Comparison of ENCODE assay signal across 8 mouse cellular contexts in genomic region chr8:94812645-94813098, GRCm38 (mm10). TPM values are rescaled to one million over a fixed set of nuclear protein-coding genes. Genes with fewer than 3 reads are reported as not detected.
DNase-seq lines count a peak whose midpoint lies in the region; ATAC-seq and TF ChIP-seq lines count a peak whose summit lies in the region.

No protein-coding gene starts in this region.

- H3K4me1 ChIP-seq in G1E (ENCODE audit: insufficient read depth, low read depth, low read length): no peaks in the 10 kb centered on the region
- H3K4me1 ChIP-seq in forebrain, embryonic 16.5 days (replicated peaks; ENCODE audit: control insufficient read depth, insufficient read depth, low read length): peaks cover 4% of the 10 kb centered on the region
- peaks cover 31% of the 10 kb centered on the region for H3K4me1 ChIP-seq in liver, embryonic 15.5 days (replicated peaks)
- H3K4me1 ChIP-seq in neural tube, embryonic 15.5 days: peaks cover 8% of the 10 kb centered on the region

- intact Hi-C loops in heart, postnatal 25 days (cut with DNase I): loop anchor here (1.0 to 5.0 kb wide), 3 partner anchors 108 to 285 kb away; partner anchors contain the start of genes Fam192a and Rspry1

- H3K9ac ChIP-seq in forebrain, embryonic 16.5 days (replicated peaks; ENCODE audit: low read depth, low read length): peak overlapping the region; percentile 53
- no peak overlapping the region for H3K9ac ChIP-seq in liver, embryonic 15.5 days
- H3K9ac ChIP-seq in neural tube, embryonic 15.5 days (replicated peaks): 0 out of 2 replicates have a peak overlapping the region, but pooled peaks have one; percentile 12

- no peak overlapping the region for H3K4me3 ChIP-seq in G1E (ENCODE audit: low read depth, low read length)
- peak overlapping the region; percentile 32 for H3K4me3 ChIP-seq in forebrain, embryonic 16.5 days (replicated peaks; ENCODE audit: low read length)
- no peak overlapping the region for H3K4me3 ChIP-seq in liver, embryonic 15.5 days (replicated peaks)
- peak overlapping the region; percentile 14; the same call in 1 of the 2 replicates for H3K4me3 ChIP-seq in neural tube, embryonic 15.5 days (replicated peaks)

- H3K4me2 ChIP-seq in forebrain, embryonic 16.5 days (ENCODE audit: low read length): peak overlapping the region; percentile 47
- H3K4me2 ChIP-seq in liver, embryonic 15.5 days: no peak overlapping the region
- peak overlapping the region; percentile 42 for H3K4me2 ChIP-seq in neural tube, embryonic 15.5 days

- peaks cover 4% of the 10 kb centered on the region for H3K27me3 ChIP-seq in G1E (ENCODE audit: insufficient read depth, low read length)
- no peaks in the 10 kb centered on the region for H3K27me3 ChIP-seq in forebrain, embryonic 16.5 days (replicated peaks; ENCODE audit: control insufficient read depth, insufficient read depth, low read length)
- peaks cover under 1% of the 10 kb centered on the region for H3K27me3 ChIP-seq in liver, embryonic 15.5 days
- no peaks in the 10 kb centered on the region for H3K27me3 ChIP-seq in neural tube, embryonic 15.5 days (replicated peaks)

- WGBS in forebrain, embryonic 16.5 days: 30% methylated on average over 6 of the region's 6 CpGs
- WGBS in large intestine, adult 2 months: 31% methylated on average over 6 of the region's 6 CpGs
- 32% methylated on average over 6 of the region's 6 CpGs for WGBS in liver, embryonic 15.5 days (ENCODE audit: insufficient replicate concordance)
- 22% methylated on average over 6 of the region's 6 CpGs for WGBS in neural tube, embryonic 15.5 days

- peaks cover 10% of the 10 kb centered on the region for H3K36me3 ChIP-seq in G1E (replicated peaks)
- no peaks in the 10 kb centered on the region for H3K36me3 ChIP-seq in forebrain, embryonic 16.5 days (ENCODE audit: control insufficient read depth, insufficient read depth)
- no peaks in the 10 kb centered on the region for H3K36me3 ChIP-seq in liver, embryonic 15.5 days (replicated peaks)
- H3K36me3 ChIP-seq in neural tube, embryonic 15.5 days: no peaks in the 10 kb centered on the region

- DNase-seq in G1E (ENCODE audit: low spot score): peak; percentile 57
- peak; percentile 80 for DNase-seq in cerebellum, adult 11-12 months
- peak; percentile 51 for DNase-seq in heart, postnatal 25 days (ENCODE audit: low spot score)
- peak; percentile 81 for DNase-seq in large intestine, adult 2 months (ENCODE audit: low read depth, low spot score)
- DNase-seq in testis, postnatal 14 days (ENCODE audit: low spot score): peak; percentile 66

- H3K27ac ChIP-seq in forebrain, embryonic 16.5 days (ENCODE audit: low read length): peak overlapping the region; percentile 60; the same call in 1 of the 2 replicates
- no peak overlapping the region for H3K27ac ChIP-seq in liver, embryonic 15.5 days (replicated peaks)
- H3K27ac ChIP-seq in neural tube, embryonic 15.5 days (replicated peaks): peak overlapping the region; percentile 73

- no peak for TF ChIP-seq CTCF in G1E (IDR thresholded peaks at IDR 0.05; ENCODE audit: low read depth, low read length)

- no peaks in the 10 kb centered on the region for H3K9me3 ChIP-seq in G1E (replicated peaks)
- H3K9me3 ChIP-seq in forebrain, embryonic 16.5 days (ENCODE audit: control insufficient read depth, low read length): no peaks in the 10 kb centered on the region
- H3K9me3 ChIP-seq in liver, embryonic 15.5 days (replicated peaks): no peaks in the 10 kb centered on the region
- no peaks in the 10 kb centered on the region for H3K9me3 ChIP-seq in neural tube, embryonic 15.5 days (replicated peaks)

- no peak for ATAC-seq in G1E (ENCODE audit: extremely low read depth, insufficient number of reproducible peaks, low FRiP score, poor library complexity, severe bottlenecking)
- ATAC-seq in forebrain, embryonic 16.5 days: peak; percentile 84
- ATAC-seq in liver, embryonic 15.5 days (ENCODE audit: insufficient read depth): peak; percentile 26; the same call in 1 of the 2 replicates
- ATAC-seq in neural tube, embryonic 15.5 days (ENCODE audit: low FRiP score): peak; percentile 89

RNA-seq across cellular contexts. Expression of gene Ccl17, which starts 2.4 kb away (rescaled TPM):
- total RNA-seq in G1E (2014; fragmentation: Nextera tagmentation) (not detected in 2 replicates), G1E (2017) (not detected in 2 replicates)
- polyA plus RNA-seq in G1E (2012): not detected in 2 replicates
- polyA plus RNA-seq in forebrain, embryonic 16.5 days (2015; fragmentation: Nextera tagmentation; extraction: Ambion mirVana): 0.77 TPM in 1 of 2 replicates, not detected in the other
- total RNA-seq in heart, postnatal 25 days (2021): not detected
- 2.5 and 4.9 TPM in 2 replicates for polyA plus RNA-seq in large intestine, adult 2 months (2012; rRNA removed)
- not detected in 2 replicates for polyA plus RNA-seq in liver, embryonic 15.5 days (2015; fragmentation: Nextera tagmentation; extraction: Ambion mirVana)
- polyA plus RNA-seq in neural tube, embryonic 15.5 days (2015; fragmentation: Nextera tagmentation; extraction: Ambion mirVana): 0.92 and 1.1 TPM in 2 replicates

RNA-seq across cellular contexts. Expression of gene Coq9, which starts 25.4 kb away (rescaled TPM):
- total RNA-seq in G1E (2014; fragmentation: Nextera tagmentation) (60.7 and 68.8 TPM in 2 replicates), G1E (2017) (38.2 and 49.3 TPM in 2 replicates)
- 109 and 133 TPM in 2 replicates for polyA plus RNA-seq in G1E (2012)
- polyA plus RNA-seq in forebrain, embryonic 16.5 days (2015; fragmentation: Nextera tagmentation; extraction: Ambion mirVana): 56.8 and 60.7 TPM in 2 replicates
- total RNA-seq in heart, postnatal 25 days (2021): 100 to 1,000 TPM; 542 TPM
- 100 and 148 TPM in 2 replicates for polyA plus RNA-seq in large intestine, adult 2 months (2012; rRNA removed)
- 50.8 and 55.0 TPM in 2 replicates for polyA plus RNA-seq in liver, embryonic 15.5 days (2015; fragmentation: Nextera tagmentation; extraction: Ambion mirVana)
- 61.4 and 66.6 TPM in 2 replicates for polyA plus RNA-seq in neural tube, embryonic 15.5 days (2015; fragmentation: Nextera tagmentation; extraction: Ambion mirVana)

RNA-seq across cellular contexts. Expression of gene Ciapin1, which starts 25.5 kb away (rescaled TPM):
- total RNA-seq in G1E (2014; fragmentation: Nextera tagmentation) (56.3 and 75.9 TPM in 2 replicates), G1E (2017) (54.0 and 61.0 TPM in 2 replicates)
- polyA plus RNA-seq in G1E (2012): 450 and 629 TPM in 2 replicates
- polyA plus RNA-seq in forebrain, embryonic 16.5 days (2015; fragmentation: Nextera tagmentation; extraction: Ambion mirVana): 119 and 148 TPM in 2 replicates
- total RNA-seq in heart, postnatal 25 days (2021): 10 to 100 TPM; 73.7 to 80.1 TPM
- polyA plus RNA-seq in large intestine, adult 2 months (2012; rRNA removed): 39.1 and 44.8 TPM in 2 replicates
- 46.6 and 48.2 TPM in 2 replicates for polyA plus RNA-seq in liver, embryonic 15.5 days (2015; fragmentation: Nextera tagmentation; extraction: Ambion mirVana)
- 177 and 195 TPM in 2 replicates for polyA plus RNA-seq in neural tube, embryonic 15.5 days (2015; fragmentation: Nextera tagmentation; extraction: Ambion mirVana)

RNA-seq across cellular contexts. Expression of gene Cx3cl1, which starts 40.9 kb away (rescaled TPM):
- total RNA-seq in G1E (2014; fragmentation: Nextera tagmentation) (not detected in 2 replicates), G1E (2017) (0.06 and 0.38 TPM in 2 replicates)
- not detected in 2 replicates for polyA plus RNA-seq in G1E (2012)
- 15.1 and 23.8 TPM in 2 replicates for polyA plus RNA-seq in forebrain, embryonic 16.5 days (2015; fragmentation: Nextera tagmentation; extraction: Ambion mirVana)
- total RNA-seq in heart, postnatal 25 days (2021): 1 to 10 TPM; 2.2 to 4.0 TPM
- 53.2 and 127 TPM in 2 replicates for polyA plus RNA-seq in large intestine, adult 2 months (2012; rRNA removed)
- polyA plus RNA-seq in liver, embryonic 15.5 days (2015; fragmentation: Nextera tagmentation; extraction: Ambion mirVana): 0.33 and 0.54 TPM in 2 replicates
- polyA plus RNA-seq in neural tube, embryonic 15.5 days (2015; fragmentation: Nextera tagmentation; extraction: Ambion mirVana): 56.7 and 57.0 TPM in 2 replicates

RNA-seq across cellular contexts. Expression of gene Polr2c, which starts 44.6 kb away (rescaled TPM):
- total RNA-seq in G1E (2014; fragmentation: Nextera tagmentation) (92.6 and 95.8 TPM in 2 replicates), G1E (2017) (65.5 and 66.1 TPM in 2 replicates)
- 18.5 and 33.8 TPM in 2 replicates for polyA plus RNA-seq in G1E (2012)
- polyA plus RNA-seq in forebrain, embryonic 16.5 days (2015; fragmentation: Nextera tagmentation; extraction: Ambion mirVana): 150 and 153 TPM in 2 replicates
- 10 to 100 TPM; 57.5 to 64.3 TPM for total RNA-seq in heart, postnatal 25 days (2021)
- 78.3 and 78.8 TPM in 2 replicates for polyA plus RNA-seq in large intestine, adult 2 months (2012; rRNA removed)
- polyA plus RNA-seq in liver, embryonic 15.5 days (2015; fragmentation: Nextera tagmentation; extraction: Ambion mirVana): 70.5 and 74.1 TPM in 2 replicates
- 117 and 122 TPM in 2 replicates for polyA plus RNA-seq in neural tube, embryonic 15.5 days (2015; fragmentation: Nextera tagmentation; extraction: Ambion mirVana)

Comparison
In these comparisons a context has a peak if more than half of its experiments do, and no peak if none do; other contexts are left out.
1. H3K4me3 ChIP-seq: peak in forebrain, embryonic 16.5 days (single experiment) and neural tube, embryonic 15.5 days (single experiment); none in G1E (single experiment) and liver, embryonic 15.5 days (single experiment).
2. Peak in every context shown above with its lines, with median percentiles within 50 percentile points of each other: DNase-seq.